Mouse (Mus musculus) layer of hippocampus, adult 8-10 months (tissue): Measurements from ENCODE around the gene Atl2. TPM values are rescaled to one million over a fixed set of nuclear protein-coding genes. Genes with fewer than 3 reads are reported as not detected.

Source experiments
- DNase-seq, 2 experiments: peaks; one replicate each; pipeline ENCODE4 v3.0.0; 2022; ENCODE audit warnings: low spot score in 2 of 2
- total RNA-seq, 4 experiments: library from RNA; stranded (reverse); gene quantifications; 2 replicates each; pipeline ENCODE4 v1.2.4; 2022

The Atl2 gene
- 10 to 100 TPM; 53.6 to 57.1 (median 55.0) TPM for total RNA-seq

GRCm38 (mm10) chr17:79895911-79896423 lies at the start of gene Atl2:
Gene Atl2, minus strand, starts transcription at chr17:79896123.
- DNase-seq, result peak; percentile 87 to 91

DNA sequence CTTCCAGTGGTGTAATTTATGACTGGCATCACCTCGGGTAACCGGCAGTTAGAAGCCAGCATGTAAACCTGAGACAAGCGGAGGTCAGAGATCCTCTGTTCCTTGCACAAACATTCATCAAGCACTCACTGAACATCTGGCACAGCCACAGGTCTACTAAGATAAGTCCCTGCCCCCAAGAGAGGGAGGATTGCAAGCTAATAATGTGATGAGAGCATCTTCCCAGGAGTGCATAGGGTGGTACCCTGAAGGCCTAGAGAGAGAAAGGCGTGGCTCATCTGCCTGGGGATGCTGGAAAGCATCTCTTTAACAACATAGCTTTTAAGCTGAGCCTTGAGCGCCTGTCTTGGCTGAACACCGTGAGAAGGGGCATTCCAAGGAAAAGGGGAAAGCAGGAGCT lies 48.9 kb upstream of the Atl2 start:
- no peak for DNase-seq

DNA sequence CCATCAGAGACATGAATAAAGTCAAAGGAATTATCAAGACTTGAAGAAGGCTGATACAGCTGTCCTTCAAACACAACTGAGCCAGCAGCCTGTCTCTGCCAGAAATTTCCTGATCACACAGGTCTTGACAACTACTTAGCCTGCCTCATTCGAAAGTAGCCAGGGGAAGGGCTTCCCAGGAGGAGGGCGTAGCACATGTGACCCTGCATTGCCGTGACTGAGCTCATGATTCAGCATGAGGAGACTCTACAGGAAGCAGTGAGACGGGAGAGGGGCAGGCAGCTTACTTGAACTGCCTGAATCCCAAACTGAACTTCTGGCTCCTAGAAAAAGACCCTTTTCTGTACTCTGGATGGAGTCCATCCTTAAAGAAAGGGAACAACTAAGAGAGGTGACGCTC lies 46.5 kb upstream of the Atl2 start:
- no peak for DNase-seq

GRCm38 (mm10) chr17:79939133-79939532 lies 43.2 kb upstream of the Atl2 start:
- DNase-seq, result no peak

GRCm38 (mm10) chr17:79937921-79938601 lies 42.1 kb upstream of the Atl2 start:
- no peak for DNase-seq

GRCm38 (mm10) chr17:79934370-79934769 lies 38.4 kb upstream of the Atl2 start:
- no peak for DNase-seq

DNA sequence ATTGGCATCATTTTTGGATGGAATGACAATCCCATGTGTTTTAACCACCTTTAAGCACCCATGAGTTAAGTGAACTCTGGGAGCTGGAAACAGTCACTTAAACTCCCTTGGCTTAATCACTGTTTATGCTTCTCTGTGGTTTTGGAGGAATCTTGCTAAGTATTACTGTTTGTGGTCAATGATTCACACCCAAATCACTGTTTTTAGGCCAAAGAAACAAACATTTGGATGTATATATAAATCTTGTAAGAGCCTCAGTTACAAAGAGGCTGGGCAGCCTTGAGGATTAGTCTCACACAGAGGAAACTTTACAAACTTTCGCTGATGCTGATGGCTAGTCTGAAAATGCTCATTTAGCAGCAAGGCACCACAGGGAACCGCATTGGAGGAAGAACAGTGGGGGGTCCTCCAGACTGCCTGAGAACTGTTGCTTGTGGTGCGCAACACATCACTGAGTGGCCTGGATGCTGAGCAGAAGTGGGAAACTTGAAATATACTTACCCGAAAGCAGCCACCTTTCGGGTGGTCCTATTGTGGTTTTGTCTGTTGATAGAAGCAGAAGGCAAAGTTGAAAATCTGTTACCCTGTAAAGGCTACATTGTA lies 36.9 kb upstream of the Atl2 start:
- no peak for DNase-seq

DNA sequence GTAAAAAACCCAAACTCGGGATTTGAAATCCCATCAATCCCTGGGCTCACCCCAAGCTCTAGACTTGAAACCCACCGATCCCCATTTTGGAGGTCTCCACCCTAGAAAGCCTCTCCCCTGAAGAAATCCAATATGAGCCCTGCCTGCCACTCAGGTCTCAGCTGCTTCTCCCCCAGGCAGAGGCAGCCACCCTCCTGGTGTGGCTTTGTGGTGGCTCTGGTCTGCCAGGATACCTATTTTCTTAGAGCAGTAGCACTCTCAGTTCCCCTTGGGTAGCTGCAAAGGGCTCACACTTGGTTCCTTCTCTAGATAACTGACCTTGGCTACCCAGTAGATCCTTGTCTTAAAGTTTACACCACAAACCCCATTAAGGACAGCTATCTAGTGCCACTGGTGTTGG lies 31.2 kb upstream of the Atl2 start:
- DNase-seq, result no peak

GRCm38 (mm10) chr17:79926486-79926885 lies 30.6 kb upstream of the Atl2 start:
- no peak for DNase-seq

GRCm38 (mm10) chr17:79925865-79926421 lies 30.0 kb upstream of the Atl2 start:
- no peak for DNase-seq

- peak; percentile 19 to 31 for DNase-seq
Measured at GRCm38 (mm10) chr17:79920355-79920754, 24.4 kb upstream of the Atl2 start.

GRCm38 (mm10) chr17:79919566-79920350 lies 23.8 kb upstream of the Atl2 start:
- DNase-seq, result peak; percentile 19 to 43

DNA sequence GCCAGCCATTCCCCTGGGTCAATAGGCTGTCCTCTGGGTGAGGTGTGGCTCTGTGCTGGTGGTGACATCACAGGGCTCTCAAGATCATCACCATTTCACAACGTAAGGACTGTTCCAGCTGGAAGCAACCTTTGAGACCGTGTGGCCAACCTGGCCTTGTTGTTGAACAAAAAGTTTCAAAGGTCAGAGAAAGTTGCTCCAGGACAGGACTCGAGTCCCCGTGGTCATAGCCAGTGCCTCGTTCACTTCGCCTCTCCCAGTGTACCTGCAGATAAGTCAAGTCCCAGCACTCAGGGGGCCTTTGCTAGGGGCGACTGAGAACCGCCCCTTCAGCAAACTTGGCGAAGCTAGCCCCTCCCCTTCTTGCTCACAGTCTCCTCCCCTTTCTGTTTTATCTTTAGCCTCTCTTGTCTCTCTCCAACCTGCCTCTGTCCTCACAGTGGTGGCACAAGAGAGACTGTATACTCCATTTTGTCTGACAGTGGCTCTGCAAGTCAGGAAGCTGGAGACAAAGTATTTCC lies 22.6 kb upstream of the Atl2 start:
- no peak for DNase-seq

GRCm38 (mm10) chr17:79916996-79917395 lies 21.1 kb upstream of the Atl2 start:
- no peak for DNase-seq

DNA sequence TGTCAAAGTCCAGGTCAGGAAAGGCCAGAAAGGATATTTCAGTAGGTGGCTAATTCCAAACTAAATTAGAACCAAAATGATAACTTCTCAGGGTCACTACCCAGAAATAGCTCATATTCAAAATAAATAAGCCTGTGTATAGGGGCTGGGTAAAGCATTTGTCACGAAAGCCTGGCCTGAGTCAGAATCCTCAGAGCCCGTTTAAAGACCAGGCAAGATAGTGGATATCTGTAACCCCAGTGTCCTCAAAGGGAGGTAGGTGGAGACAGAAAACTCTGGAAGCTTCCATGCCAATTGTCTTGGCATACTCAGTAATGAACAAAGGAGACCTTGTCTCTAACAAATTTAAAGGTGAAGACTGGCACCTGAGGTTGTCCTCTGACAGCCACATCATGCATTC lies 16.3 kb upstream of the Atl2 start:
- DNase-seq, result no peak

DNA sequence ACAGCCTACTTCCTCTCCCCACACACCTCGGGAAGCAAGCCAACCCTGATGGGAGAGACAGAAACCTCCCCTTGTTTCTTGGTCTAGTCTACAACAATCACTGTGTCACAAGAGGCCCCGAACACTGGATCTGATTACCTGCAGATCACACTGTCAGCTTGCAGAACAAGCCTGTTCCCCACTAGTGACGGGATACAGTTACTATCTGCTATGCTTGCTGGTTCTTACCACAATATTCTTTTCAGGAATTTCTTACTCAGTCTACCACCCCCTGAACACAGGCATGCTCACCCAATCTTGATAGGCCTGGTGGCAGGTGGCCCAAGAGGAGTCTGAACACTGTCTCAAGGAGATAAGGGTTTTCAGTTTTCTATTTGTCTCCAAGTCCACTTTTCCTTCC lies 15.8 kb upstream of the Atl2 start:
- no peak for DNase-seq

DNA sequence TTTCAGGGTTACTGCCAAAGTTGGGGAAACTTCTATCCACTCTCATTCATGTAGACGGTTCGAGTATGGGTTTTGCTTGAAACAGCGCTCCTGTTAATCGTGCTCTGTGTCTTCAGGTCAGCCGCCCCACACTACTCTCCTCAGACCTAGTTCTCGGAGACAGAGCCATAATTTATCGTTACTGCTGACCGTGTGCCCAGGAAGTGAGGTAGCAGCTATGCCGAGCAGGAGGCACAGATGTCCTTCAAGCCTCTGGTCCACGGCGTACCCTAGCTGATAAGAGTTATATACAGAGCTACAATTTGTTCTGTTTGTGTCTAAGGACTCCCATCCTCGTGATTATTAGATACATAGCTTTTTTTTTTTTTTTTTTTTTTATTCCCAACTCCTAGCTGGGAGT lies 13.6 kb upstream of the Atl2 start:
- DNase-seq, result no peak

GRCm38 (mm10) chr17:79907698-79908097 lies 11.8 kb upstream of the Atl2 start:
- DNase-seq, result no peak

DNA sequence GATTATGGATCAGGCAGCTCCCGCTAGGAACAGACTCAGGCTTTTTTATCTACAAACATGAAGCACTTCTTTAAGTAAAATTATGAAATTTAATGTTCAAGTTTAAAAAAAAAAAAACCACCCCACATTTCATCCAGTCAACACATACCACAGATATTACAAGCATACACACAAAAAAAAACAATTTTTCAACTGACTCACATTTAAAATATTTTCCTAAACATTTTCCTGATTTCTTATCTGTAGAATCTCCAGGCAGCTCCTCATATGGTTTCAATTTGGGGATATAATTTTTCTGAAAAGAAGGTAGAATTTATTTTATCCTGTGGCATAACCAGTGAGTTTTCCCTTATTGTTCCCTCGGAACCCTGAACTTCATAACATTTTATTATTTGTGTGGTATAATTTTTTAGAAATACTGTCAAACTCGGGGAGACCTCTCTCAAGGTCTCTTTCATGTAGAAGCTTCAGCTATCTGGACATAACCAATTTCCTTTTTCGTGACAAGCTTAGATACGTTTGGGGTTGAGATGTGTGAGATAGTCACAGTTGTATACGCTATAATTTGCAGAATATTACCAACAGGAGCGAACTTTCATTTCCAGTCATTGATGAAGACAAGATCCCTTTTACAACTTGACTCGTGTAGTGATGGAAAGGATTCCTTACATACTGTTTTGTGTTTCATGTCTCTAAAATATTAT lies 11.0 kb upstream of the Atl2 start:
- DNase-seq, result no peak

- DNase-seq, result no peak
Measured at GRCm38 (mm10) chr17:79904593-79904992, 8.7 kb upstream of the Atl2 start.

DNA sequence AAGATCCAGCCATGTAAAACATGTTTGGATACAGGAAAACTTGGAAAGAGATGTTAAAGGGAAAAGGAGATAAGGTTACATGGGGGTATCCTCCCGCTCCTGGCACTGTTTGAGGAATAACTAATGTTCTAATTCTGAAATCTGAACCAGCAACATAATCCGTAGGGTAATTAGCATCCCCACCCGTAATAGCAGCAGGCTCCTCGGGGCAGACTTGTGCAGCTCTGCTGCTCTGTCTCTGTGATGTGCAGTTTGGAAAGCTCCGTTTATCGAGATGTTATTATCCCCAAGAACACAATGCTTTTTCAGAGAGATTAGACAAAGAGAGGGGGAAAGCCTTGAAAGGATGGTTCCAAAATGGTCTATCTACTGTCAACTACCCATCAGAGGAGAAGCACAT lies 5.3 kb upstream of the Atl2 start:
- no peak for DNase-seq
